Mouse (Mus musculus): ENCODE measurements around the gene Sult2b1. TPM values are rescaled to one million over a fixed set of nuclear protein-coding genes. Genes with fewer than 3 reads are reported as not detected.

Sult2b1 gene
- polyA plus RNA-seq, 1 experiment from 2014 or later = 7.9 TPM

GRCm38 (mm10) chr7:45702809-45703520, 81.5 kb downstream of the Sult2b1 start:
- no peak overlapping the region for H3K4me3 ChIP-seq (ENCODE audit: low read length)
- H3K9ac ChIP-seq (ENCODE audit: low read length) = no peak overlapping the region
- H3K4me2 ChIP-seq (ENCODE audit: low read depth, low read length) = no peak overlapping the region; the same call in 1 of the 2 replicates
- no peaks in the 10 kb centered on the region for H3K36me3 ChIP-seq (ENCODE audit: control insufficient read depth, insufficient read depth, low read length)
- H3K27me3 ChIP-seq (ENCODE audit: control insufficient read depth, insufficient read depth, low read depth, low read length) = peaks cover 30% of the 10 kb centered on the region
- no peak for ATAC-seq (ENCODE audit: low read depth)
- H3K27ac ChIP-seq (ENCODE audit: low read length) = no peak overlapping the region
- peaks cover 43% of the 10 kb centered on the region for H3K4me1 ChIP-seq (replicated peaks; ENCODE audit: control insufficient read depth, insufficient read depth, low read length)
- 85% methylated on average over 17 of the region's 17 CpGs for WGBS
- H3K9me3 ChIP-seq (ENCODE audit: control insufficient read depth, low read length) = no peaks in the 10 kb centered on the region

DNA sequence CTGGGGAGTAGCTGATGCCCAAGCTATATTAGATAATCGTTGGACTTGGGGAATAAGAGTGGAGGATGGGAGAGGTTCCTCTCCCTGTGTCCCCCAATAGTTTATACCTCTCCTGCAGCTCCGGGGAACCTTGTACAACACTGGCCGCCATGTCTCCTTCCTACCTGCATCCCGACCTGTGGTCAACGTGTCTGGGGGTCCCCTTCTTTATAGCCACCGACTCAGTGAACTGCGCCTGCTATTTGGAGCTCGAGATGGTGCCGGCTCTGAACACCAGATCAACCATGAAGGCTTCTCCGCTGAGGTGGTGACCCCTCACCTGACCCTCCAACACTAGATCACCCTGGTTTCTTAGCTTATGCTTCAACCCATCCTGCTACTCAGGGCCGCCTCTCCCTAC, 82.2 kb downstream of the Sult2b1 start:
- no peak overlapping the region for H3K27ac ChIP-seq (ENCODE audit: low read length)
- ATAC-seq (ENCODE audit: low read depth) = no peak
- peaks cover 30% of the 10 kb centered on the region for H3K27me3 ChIP-seq (ENCODE audit: control insufficient read depth, insufficient read depth, low read depth, low read length)
- H3K9me3 ChIP-seq (ENCODE audit: control insufficient read depth, low read length) = no peaks in the 10 kb centered on the region
- peaks cover 37% of the 10 kb centered on the region for H3K4me1 ChIP-seq (replicated peaks; ENCODE audit: control insufficient read depth, insufficient read depth, low read length)
- H3K4me2 ChIP-seq (ENCODE audit: low read depth, low read length) = no peak overlapping the region
- H3K36me3 ChIP-seq (ENCODE audit: control insufficient read depth, insufficient read depth, low read length) = no peaks in the 10 kb centered on the region
- WGBS = 93% methylated on average over 11 of the region's 11 CpGs
- no peak overlapping the region for H3K4me3 ChIP-seq (ENCODE audit: low read length)
- no peak overlapping the region for H3K9ac ChIP-seq (ENCODE audit: low read length)

DNA sequence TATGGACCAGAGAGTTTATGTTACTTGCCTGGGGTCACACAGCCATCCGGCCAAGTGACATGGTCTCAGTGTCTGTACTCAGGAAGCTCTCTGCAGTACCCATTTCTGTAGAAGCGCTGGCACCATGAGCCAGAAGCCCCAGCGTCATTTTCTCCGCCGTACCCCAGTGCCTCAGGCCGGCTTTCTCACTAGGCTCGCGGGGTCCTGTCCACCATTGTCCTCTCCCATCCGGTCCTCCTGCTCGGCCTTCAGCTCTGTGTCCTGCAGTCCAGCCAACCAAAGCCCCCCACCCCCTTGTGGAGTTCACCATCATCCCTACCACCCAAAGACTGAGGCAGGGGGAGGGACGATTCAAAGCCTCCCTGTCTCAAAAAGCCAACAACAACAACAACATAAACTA, 82.9 kb downstream of the Sult2b1 start:
- no peak for ATAC-seq (ENCODE audit: low read depth)
- Histone ChIP-seq H3K27me3 (ENCODE audit: control insufficient read depth, insufficient read depth, low read depth, low read length) (peaks cover 30% of the 10 kb centered on the region), H3K4me2 (ENCODE audit: low read depth, low read length) (no peak overlapping the region), H3K27ac (ENCODE audit: low read length) (no peak overlapping the region), H3K9me3 (ENCODE audit: control insufficient read depth, low read length) (no peaks in the 10 kb centered on the region), H3K9ac (ENCODE audit: low read length) (no peak overlapping the region), H3K4me3 (ENCODE audit: low read length) (no peak overlapping the region), H3K4me1 (replicated peaks; ENCODE audit: control insufficient read depth, insufficient read depth, low read length) (peaks cover 33% of the 10 kb centered on the region), H3K36me3 (ENCODE audit: control insufficient read depth, insufficient read depth, low read length) (no peaks in the 10 kb centered on the region)
- 87% methylated on average over 11 of the region's 11 CpGs for WGBS

GRCm38 (mm10) chr7:45701072-45701471, 83.4 kb downstream of the Sult2b1 start:
- ATAC-seq (ENCODE audit: low read depth) = no peak
- 33% methylated on average over 11 of the region's 11 CpGs for WGBS
- H3K27ac ChIP-seq (ENCODE audit: low read length) = no peak overlapping the region
- no peaks in the 10 kb centered on the region for H3K36me3 ChIP-seq (ENCODE audit: control insufficient read depth, insufficient read depth, low read length)
- peaks cover 30% of the 10 kb centered on the region for H3K27me3 ChIP-seq (ENCODE audit: control insufficient read depth, insufficient read depth, low read depth, low read length)
- H3K4me1 ChIP-seq (replicated peaks; ENCODE audit: control insufficient read depth, insufficient read depth, low read length) = peaks cover 29% of the 10 kb centered on the region
- H3K4me3 ChIP-seq (ENCODE audit: low read length) = peak overlapping the region; percentile 42; the same call in 1 of the 2 replicates
- H3K9me3 ChIP-seq (ENCODE audit: control insufficient read depth, low read length) = no peaks in the 10 kb centered on the region
- H3K9ac ChIP-seq (ENCODE audit: low read length) = peak overlapping the region; percentile 33
- peak overlapping the region; percentile 60 for H3K4me2 ChIP-seq (ENCODE audit: low read depth, low read length)

DNA sequence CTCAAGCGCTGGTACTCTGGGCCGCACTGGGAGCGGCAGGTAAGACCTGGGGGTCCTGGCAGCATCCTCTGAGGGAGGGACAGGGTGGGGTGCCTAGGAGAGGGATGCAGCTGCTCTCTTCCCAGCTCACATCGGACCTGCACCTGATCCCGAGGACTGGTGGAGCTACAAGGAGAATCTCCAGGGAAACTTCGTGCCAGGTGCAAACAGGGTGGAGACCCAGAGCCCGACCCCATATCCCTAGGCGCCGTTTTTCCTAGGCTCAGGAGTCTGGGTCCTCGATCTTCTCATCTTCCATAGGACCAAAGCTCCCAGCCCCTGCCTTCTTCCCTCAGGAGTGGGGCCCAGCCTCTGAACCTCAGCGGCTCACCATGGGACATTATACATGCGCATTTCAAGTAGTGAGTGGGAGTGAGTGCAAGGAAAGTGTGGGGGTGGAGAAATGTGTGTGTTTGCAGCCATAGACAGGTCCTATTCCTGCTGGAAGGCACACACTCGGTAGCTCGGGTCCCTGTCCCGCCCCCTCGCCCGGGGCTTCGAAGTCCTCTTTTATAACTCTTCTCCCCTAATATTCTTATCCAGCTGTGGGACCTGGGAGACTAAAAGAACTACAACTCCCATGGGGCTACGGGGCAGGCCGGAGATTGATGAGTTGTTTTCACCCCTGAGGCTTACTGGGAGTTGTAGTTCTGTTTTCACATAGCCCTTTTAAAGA, 84.0 kb downstream of the Sult2b1 start:
- Histone ChIP-seq H3K9me3 (ENCODE audit: control insufficient read depth, low read length) (no peaks in the 10 kb centered on the region), H3K4me1 (replicated peaks; ENCODE audit: control insufficient read depth, insufficient read depth, low read length) (peaks cover 23% of the 10 kb centered on the region), H3K9ac (ENCODE audit: low read length) (peak overlapping the region; percentile 43), H3K36me3 (ENCODE audit: control insufficient read depth, insufficient read depth, low read length) (no peaks in the 10 kb centered on the region), H3K4me3 (ENCODE audit: low read length) (peak overlapping the region; percentile 42), H3K27me3 (ENCODE audit: control insufficient read depth, insufficient read depth, low read depth, low read length) (peaks cover 30% of the 10 kb centered on the region), H3K4me2 (ENCODE audit: low read depth, low read length) (peak overlapping the region; percentile 60), H3K27ac (ENCODE audit: low read length) (no peak overlapping the region)
- peak; percentile 12; the same call in 1 of the 2 replicates for ATAC-seq (ENCODE audit: low read depth)
- under 1% methylated on average over 20 of the region's 20 CpGs for WGBS

GRCm38 (mm10) chr7:45699523-45700141, 84.8 kb downstream of the Sult2b1 start, which contains the start of gene Car11:
Gene Car11 (plus strand): TSS chr7:45699843.
- Histone ChIP-seq H3K9ac (ENCODE audit: low read length) (peak within 1 kb of the TSS; percentile 43), H3K4me2 (ENCODE audit: low read depth, low read length) (peak within 1 kb of the TSS; percentile 60), H3K9me3 (ENCODE audit: control insufficient read depth, low read length) (no peaks in the 10 kb centered on the region), H3K27ac (ENCODE audit: low read length) (no peak within 1 kb of the TSS), H3K27me3 (ENCODE audit: control insufficient read depth, insufficient read depth, low read depth, low read length) (peaks cover 30% of the 10 kb centered on the region), H3K4me1 (replicated peaks; ENCODE audit: control insufficient read depth, insufficient read depth, low read length) (peaks cover 21% of the 10 kb centered on the region), H3K36me3 (ENCODE audit: control insufficient read depth, insufficient read depth, low read length) (no peaks in the 10 kb centered on the region), H3K4me3 (ENCODE audit: low read length) (peak within 1 kb of the TSS; percentile 42)
- ATAC-seq (ENCODE audit: low read depth) = no peak
- 2% methylated on average over 36 of the region's 36 CpGs for WGBS

GRCm38 (mm10) chr7:45697894-45698293, 86.6 kb downstream of the Sult2b1 start:
- Histone ChIP-seq H3K9ac (ENCODE audit: low read length) (no peak overlapping the region), H3K36me3 (ENCODE audit: control insufficient read depth, insufficient read depth, low read length) (no peaks in the 10 kb centered on the region), H3K27me3 (ENCODE audit: control insufficient read depth, insufficient read depth, low read depth, low read length) (peaks cover 30% of the 10 kb centered on the region), H3K9me3 (ENCODE audit: control insufficient read depth, low read length) (no peaks in the 10 kb centered on the region), H3K27ac (ENCODE audit: low read length) (no peak overlapping the region), H3K4me3 (ENCODE audit: low read length) (no peak overlapping the region), H3K4me2 (ENCODE audit: low read depth, low read length) (no peak overlapping the region), H3K4me1 (replicated peaks; ENCODE audit: control insufficient read depth, insufficient read depth, low read length) (peaks cover 10% of the 10 kb centered on the region)
- 81% methylated on average over 5 of the region's 7 CpGs for WGBS
- ATAC-seq (ENCODE audit: low read depth) = no peak

GRCm38 (mm10) chr7:45695098-45695497, 89.4 kb downstream of the Sult2b1 start:
- 15% methylated on average over 6 of the region's 6 CpGs for WGBS
- peaks cover 2% of the 10 kb centered on the region for H3K4me1 ChIP-seq (replicated peaks; ENCODE audit: control insufficient read depth, insufficient read depth, low read length)
- H3K4me2 ChIP-seq (ENCODE audit: low read depth, low read length) = no peak overlapping the region
- H3K4me3 ChIP-seq (ENCODE audit: low read length) = no peak overlapping the region
- H3K9me3 ChIP-seq (ENCODE audit: control insufficient read depth, low read length) = no peaks in the 10 kb centered on the region
- H3K9ac ChIP-seq (ENCODE audit: low read length) = no peak overlapping the region
- H3K36me3 ChIP-seq (ENCODE audit: control insufficient read depth, insufficient read depth, low read length) = no peaks in the 10 kb centered on the region
- no peak overlapping the region for H3K27ac ChIP-seq (ENCODE audit: low read length)
- H3K27me3 ChIP-seq (ENCODE audit: control insufficient read depth, insufficient read depth, low read depth, low read length) = peaks cover 18% of the 10 kb centered on the region
- ATAC-seq (ENCODE audit: low read depth) = no peak

GRCm38 (mm10) chr7:45693921-45694591, 90.4 kb downstream of the Sult2b1 start, which contains the start of gene Sec1:
Gene Sec1 (minus strand): TSS chr7:45694402.
- Histone ChIP-seq H3K27ac (ENCODE audit: low read length) (no peak within 1 kb of the TSS), H3K4me3 (ENCODE audit: low read length) (no peak within 1 kb of the TSS), H3K27me3 (ENCODE audit: control insufficient read depth, insufficient read depth, low read depth, low read length) (peaks cover 8% of the 10 kb centered on the region), H3K9ac (ENCODE audit: low read length) (no peak within 1 kb of the TSS), H3K9me3 (ENCODE audit: control insufficient read depth, low read length) (no peaks in the 10 kb centered on the region), H3K36me3 (ENCODE audit: control insufficient read depth, insufficient read depth, low read length) (no peaks in the 10 kb centered on the region), H3K4me1 (replicated peaks; ENCODE audit: control insufficient read depth, insufficient read depth, low read length) (no peaks in the 10 kb centered on the region), H3K4me2 (ENCODE audit: low read depth, low read length) (no peak within 1 kb of the TSS)
- 90% methylated on average over 50 of the region's 50 CpGs for WGBS
- ATAC-seq (ENCODE audit: low read depth) = no peak

Data from lung, embryonic 16.5 days (tissue).